Mouse (Mus musculus) liver, adult 2 months (tissue): ENCODE results near the gene Apoe.

Source experiments
- CTCF ChIP-seq: fragments of 200-500 bp; IDR thresholded peaks from 2 replicates; pipeline ENCODE4 v1.5.1; 2011; ENCODE audit warnings: low read depth, low read length, control low read depth
- POLR2A ChIP-seq: fragments of 200-500 bp; IDR thresholded peaks from 2 replicates; pipeline ENCODE4 v1.6.1; 2011; ENCODE audit warnings: low read length, control low read depth; ENCODE audit not compliant: insufficient read depth; ENCODE audit errors: extremely low read depth

- TF ChIP-seq POLR2A: no peak
- TF ChIP-seq CTCF: no peak
These were observed 35.0 kb downstream of the Apoe start for GRCm38 (mm10) chr7:19663940-19664339.
